Mouse (Mus musculus): ENCODE data around the gene Syce1.
"Not testable (repeated sequence)": the region's sequence is repeated elsewhere in the genome, so short reads cannot be mapped to it uniquely, and the experiment has no call there.

Gene Syce1

DNA sequence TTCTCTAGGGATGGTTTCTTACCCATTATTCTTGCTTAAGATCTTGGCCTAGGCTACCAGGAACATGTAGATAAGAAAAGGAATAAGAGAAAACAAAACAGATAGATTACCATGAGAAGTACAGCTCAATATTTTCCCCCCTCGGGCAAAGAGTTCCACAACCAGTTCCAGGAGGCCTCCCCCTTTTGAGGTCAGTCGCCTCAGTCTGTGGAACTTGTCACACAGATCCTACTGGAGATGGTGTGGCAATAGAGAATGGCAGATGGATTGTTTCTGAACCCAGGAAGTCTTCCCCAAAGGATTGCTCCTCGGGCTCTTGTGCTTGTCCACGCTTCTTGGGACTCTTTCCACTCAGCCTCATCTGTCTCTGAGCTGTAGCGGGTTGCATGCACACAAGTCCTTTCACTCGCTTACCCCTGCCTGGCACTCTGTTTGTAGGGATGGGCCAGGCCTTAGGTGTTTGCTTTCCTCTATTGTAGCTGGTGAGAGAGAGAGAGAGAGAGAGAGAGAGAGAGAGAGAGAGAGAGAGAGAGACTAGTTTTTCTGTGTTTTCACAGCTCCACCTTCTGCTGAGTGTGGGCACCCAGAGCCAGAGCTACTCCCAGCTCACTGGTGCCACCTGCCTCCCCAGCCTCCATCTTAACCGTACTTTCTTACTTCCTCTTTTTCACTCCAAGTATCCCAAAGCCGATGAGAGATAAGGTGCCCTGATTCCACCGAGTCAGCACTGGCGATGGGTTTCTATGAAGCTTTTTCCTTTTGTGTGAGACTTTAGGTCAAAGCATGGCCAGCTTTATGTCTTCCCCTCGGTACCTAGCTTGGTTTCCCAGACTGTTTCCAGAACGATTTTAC, 21.5 kb downstream of the Syce1 start:
- DNase-seq (ENCODE audit: low spot score): no peak

DNA sequence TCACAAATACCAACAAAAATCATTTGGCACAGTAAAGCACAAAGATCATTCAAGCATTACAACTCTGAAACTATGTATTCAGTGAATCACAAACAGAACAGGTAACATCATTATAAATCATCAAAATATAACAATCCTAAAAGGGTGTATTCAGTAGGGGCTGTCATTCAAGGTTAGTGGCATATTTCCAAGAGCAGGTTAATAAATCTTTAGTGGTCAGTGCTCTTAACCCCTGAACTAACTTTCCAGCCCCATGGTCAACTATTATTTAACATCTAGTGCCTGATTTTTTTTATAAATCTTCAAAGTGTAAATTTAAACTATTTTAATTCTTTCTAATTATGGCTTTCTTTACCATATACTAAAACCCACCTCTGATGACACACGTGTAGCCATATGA, 22.3 kb downstream of the Syce1 start:
- not testable (repeated sequence) for DNase-seq (ENCODE audit: low spot score)

GRCm38 (mm10) chr7:140763447-140764020, 24.1 kb downstream of the Syce1 start, which contains the start of gene Cyp2e1:
Cyp2e1 (plus strand) TSS chr7:140763739.
- DNase-seq (ENCODE audit: low spot score): no peak

DNA sequence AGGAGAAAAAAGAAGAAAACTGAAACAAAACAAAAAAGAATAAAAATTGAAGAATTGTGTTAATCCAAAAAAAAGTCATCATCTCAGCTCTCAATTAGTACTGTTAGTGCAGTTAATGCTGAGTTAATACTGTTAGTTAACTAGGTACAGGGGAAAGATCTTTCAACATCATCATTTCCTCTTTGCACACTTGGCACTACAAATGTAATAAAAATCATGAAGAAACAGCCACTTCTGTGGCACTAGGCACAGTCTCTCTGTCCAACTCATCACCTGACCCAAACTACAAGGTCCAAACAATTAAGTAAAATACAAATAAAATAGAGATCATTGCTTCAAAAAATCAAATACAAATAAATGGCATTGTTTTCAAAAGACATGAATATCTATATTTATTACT, 27.0 kb downstream of the Syce1 start:
- no peak for DNase-seq (ENCODE audit: low spot score)

- no peak for DNase-seq (ENCODE audit: low spot score)
Observed at GRCm38 (mm10) chr7:140756151-140756854, 31.3 kb downstream of the Syce1 start.

- DNase-seq (ENCODE audit: low spot score): no peak
Observed at GRCm38 (mm10) chr7:140754556-140754955, 33.1 kb downstream of the Syce1 start.

DNA sequence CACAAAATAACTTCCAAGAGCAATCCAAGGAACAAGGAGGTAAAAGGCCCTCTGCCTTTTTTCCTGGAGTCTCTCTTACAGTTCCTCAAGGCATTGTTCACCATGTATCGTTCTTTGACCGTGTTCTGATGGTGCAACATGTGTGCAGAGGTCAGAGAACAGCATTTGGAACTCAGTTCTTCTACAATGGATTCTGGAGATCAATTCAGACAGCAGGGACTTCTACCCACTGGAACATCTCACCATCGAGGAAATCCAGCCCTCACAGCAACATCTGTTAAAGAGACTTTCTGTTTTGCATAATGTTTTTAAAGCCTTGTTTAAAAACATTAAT, 38.9 kb downstream of the Syce1 start:
- DNase-seq (ENCODE audit: low spot score): no peak

GRCm38 (mm10) chr7:140748116-140748826, 39.4 kb downstream of the Syce1 start:
- DNase-seq (ENCODE audit: low spot score): no peak

DNA sequence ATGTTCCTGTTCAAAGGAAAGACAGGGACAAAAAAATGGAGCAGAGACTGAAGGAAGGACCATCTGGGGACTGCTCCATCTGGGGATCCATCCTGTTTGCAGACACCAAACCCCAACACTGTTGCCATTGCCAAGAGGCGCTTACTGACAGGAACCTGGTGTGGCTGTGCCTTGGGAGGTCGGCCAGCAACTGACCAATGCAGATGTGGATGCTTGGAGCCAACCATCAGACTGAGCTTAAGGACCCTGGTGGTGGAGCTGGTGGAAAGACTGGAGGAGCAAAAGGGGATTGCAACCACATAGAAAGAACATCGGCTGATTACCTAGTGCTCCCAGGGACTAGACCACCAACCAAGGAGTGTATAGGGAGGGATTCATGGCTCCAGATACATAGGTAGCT, 40.2 kb downstream of the Syce1 start:
- DNase-seq (ENCODE audit: low spot score): no peak

DNA sequence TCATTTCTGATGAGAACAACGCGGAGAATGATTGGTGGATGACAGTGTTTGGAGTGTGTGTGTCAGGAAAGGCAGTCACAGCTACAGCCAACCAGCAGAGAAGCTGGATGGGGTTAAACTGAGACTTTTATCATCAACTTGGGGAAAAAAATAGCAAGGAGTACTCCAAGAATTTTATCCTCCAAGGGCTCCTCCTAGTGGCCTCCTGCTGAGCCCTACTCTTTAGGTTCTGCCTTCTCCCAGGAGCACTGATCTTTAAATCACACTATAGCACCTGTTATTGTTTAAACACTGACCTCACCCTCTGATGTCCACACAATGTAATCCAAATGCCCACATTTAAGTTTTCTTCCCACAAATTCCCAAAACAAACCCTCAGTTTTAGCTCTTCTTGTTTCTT, 54.5 kb downstream of the Syce1 start:
- DNase-seq (ENCODE audit: low spot score): no peak
